Mouse (Mus musculus): Measurements from ENCODE around the gene Mdc1. TPM values are rescaled to one million over a fixed set of nuclear protein-coding genes. Genes with fewer than 3 reads are reported as not detected.

The Mdc1 gene
- total and polyA plus RNA-seq, 3 experiments, result 5.9 to 20.8 (median 15.4) TPM

GRCm38 (mm10) chr17:35882924-35883323 is 41.6 kb downstream of the Mdc1 start:
- DNase-seq, result no peak

GRCm38 (mm10) chr17:35883777-35884176 is 42.5 kb downstream of the Mdc1 start:
- DNase-seq, result no peak

GRCm38 (mm10) chr17:35887725-35888124 is 46.4 kb downstream of the Mdc1 start:
- no peak for DNase-seq

GRCm38 (mm10) chr17:35896781-35897643 is 55.7 kb downstream of the Mdc1 start, which contains the start of gene 2310061I04Rik:
Gene 2310061I04Rik (minus strand): TSS chr17:35897431.
- DNase-seq, result peak; percentile 96

- DNase-seq, result no peak
Observed at GRCm38 (mm10) chr17:35897644-35898573, 56.6 kb downstream of the Mdc1 start.

GRCm38 (mm10) chr17:35900636-35901035 is 59.3 kb downstream of the Mdc1 start:
- no peak for DNase-seq

GRCm38 (mm10) chr17:35903343-35903991 is 62.2 kb downstream of the Mdc1 start:
- DNase-seq, result peak; percentile 43

GRCm38 (mm10) chr17:35903992-35904355 is 62.7 kb downstream of the Mdc1 start:
- DNase-seq, result no peak

- DNase-seq, result no peak
Observed at GRCm38 (mm10) chr17:35905587-35905986, 64.3 kb downstream of the Mdc1 start.

- no peak for DNase-seq
Observed at GRCm38 (mm10) chr17:35907609-35908008, 66.3 kb downstream of the Mdc1 start.

Small RNAs within 50 kb of the gene (microRNA-seq; reads per million reads assigned to microRNA genes)
- 0.88 to 1.2 reads per million in 2 experiments for gene Gm28033

Other genes with a start within 250 kb of the Mdc1 start
- gene Sfta2, start 240.0 kb upstream of the Mdc1 start, total RNA-seq (2021), result not detected
- not detected in 2 replicates for gene Sfta2, start 240.0 kb upstream of the Mdc1 start, polyA plus RNA-seq (2012; rRNA removed)
- not detected for gene Gm9573, start 214.9 kb upstream of the Mdc1 start, total RNA-seq (2021)
- not detected in 2 replicates for gene Gm9573, start 214.9 kb upstream of the Mdc1 start, polyA plus RNA-seq (2012; rRNA removed)
- not detected for gene Mucl3, start 197.8 kb upstream of the Mdc1 start, total RNA-seq (2021)
- 0.18 TPM in 1 of 2 replicates, not detected in the other for gene Mucl3, start 197.8 kb upstream of the Mdc1 start, polyA plus RNA-seq (2012; rRNA removed)
- 10 to 100 TPM; 36.4 to 38.6 TPM for gene Vars2, start 173.9 kb upstream of the Mdc1 start, total RNA-seq (2021)
- 75.5 and 77.3 TPM in 2 replicates for gene Vars2, start 173.9 kb upstream of the Mdc1 start, polyA plus RNA-seq (2012; rRNA removed)
- 10 to 100 TPM; 18.6 to 25.3 TPM for gene Gtf2h4, start 167.8 kb upstream of the Mdc1 start, total RNA-seq (2021)
- 22.5 and 23.4 TPM in 2 replicates for gene Gtf2h4, start 167.8 kb upstream of the Mdc1 start, polyA plus RNA-seq (2012; rRNA removed)
- 10 to 100 TPM; 30.0 to 58.8 TPM for gene Ddr1, start 136.9 kb upstream of the Mdc1 start, total RNA-seq (2021)
- 58.0 and 61.6 TPM in 2 replicates for gene Ddr1, start 136.9 kb upstream of the Mdc1 start, polyA plus RNA-seq (2012; rRNA removed)
- gene Ier3, start 19.8 kb upstream of the Mdc1 start, total RNA-seq (2021), result 10 to 100 TPM in 1 of 2 experiments, 1 to 10 TPM in 1; 9.6 to 13.8 TPM
- gene Ier3, start 19.8 kb upstream of the Mdc1 start, polyA plus RNA-seq (2012; rRNA removed), result 17.1 and 17.6 TPM in 2 replicates
- gene Flot1, start 18.3 kb upstream of the Mdc1 start, total RNA-seq (2021), result 10 to 100 TPM; 59.0 to 74.4 TPM
- gene Flot1, start 18.3 kb upstream of the Mdc1 start, polyA plus RNA-seq (2012; rRNA removed), result 61.0 and 66.2 TPM in 2 replicates
- gene Tubb5, start 3.2 kb upstream of the Mdc1 start, total RNA-seq (2021), result 100 to 1,000 TPM; 152 to 198 TPM
- gene Tubb5, start 3.2 kb upstream of the Mdc1 start, polyA plus RNA-seq (2012; rRNA removed), result 137 and 156 TPM in 2 replicates
- gene Nrm, start 19.8 kb downstream of the Mdc1 start, total RNA-seq (2021), result 1 to 10 TPM; 3.3 to 4.8 TPM
- 9.3 and 11.7 TPM in 2 replicates for gene Nrm, start 19.8 kb downstream of the Mdc1 start, polyA plus RNA-seq (2012; rRNA removed)
- 10 to 100 TPM; 27.3 to 42.6 TPM for gene Ppp1r18, start 24.1 kb downstream of the Mdc1 start, total RNA-seq (2021)
- gene Ppp1r18, start 24.1 kb downstream of the Mdc1 start, polyA plus RNA-seq (2012; rRNA removed), result 37.3 and 45.3 TPM in 2 replicates
- 10 to 100 TPM; 40.5 to 46.2 TPM for gene Dhx16, start 38.3 kb downstream of the Mdc1 start, total RNA-seq (2021)
- 42.6 and 46.1 TPM in 2 replicates for gene Dhx16, start 38.3 kb downstream of the Mdc1 start, polyA plus RNA-seq (2012; rRNA removed)
- 10 to 100 TPM; 51.6 to 52.6 TPM for gene 2310061I04Rik, start 55.9 kb downstream of the Mdc1 start, total RNA-seq (2021)
- gene 2310061I04Rik, start 55.9 kb downstream of the Mdc1 start, polyA plus RNA-seq (2012; rRNA removed), result 112 and 122 TPM in 2 replicates
- 10 to 100 TPM; 27.4 to 40.0 TPM for gene Atat1, start 68.6 kb downstream of the Mdc1 start, total RNA-seq (2021)
- 128 and 145 TPM in 2 replicates for gene Atat1, start 68.6 kb downstream of the Mdc1 start, polyA plus RNA-seq (2012; rRNA removed)
- 100 to 1,000 TPM; 111 to 114 TPM for gene Mrps18b, start 74.9 kb downstream of the Mdc1 start, total RNA-seq (2021)
- gene Mrps18b, start 74.9 kb downstream of the Mdc1 start, polyA plus RNA-seq (2012; rRNA removed), result 91.6 and 101 TPM in 2 replicates
- gene Ppp1r10, start 74.9 kb downstream of the Mdc1 start, total RNA-seq (2021), result 100 to 1,000 TPM in 1 of 2 experiments, 10 to 100 TPM in 1; 64.6 to 140 TPM
- gene Ppp1r10, start 74.9 kb downstream of the Mdc1 start, polyA plus RNA-seq (2012; rRNA removed), result 24.7 and 32.8 TPM in 2 replicates
- 10 to 100 TPM; 83.5 to 86.8 TPM for gene Abcf1, start 128.2 kb downstream of the Mdc1 start, total RNA-seq (2021)
- gene Abcf1, start 128.2 kb downstream of the Mdc1 start, polyA plus RNA-seq (2012; rRNA removed), result 66.0 and 78.9 TPM in 2 replicates
- 10 to 100 TPM; 38.1 to 53.1 TPM for gene Gnl1, start 138.3 kb downstream of the Mdc1 start, total RNA-seq (2021)
- gene Gnl1, start 138.3 kb downstream of the Mdc1 start, polyA plus RNA-seq (2012; rRNA removed), result 26.9 and 29.6 TPM in 2 replicates
- gene Prr3, start 138.7 kb downstream of the Mdc1 start, total RNA-seq (2021), result 10 to 100 TPM; 19.5 to 19.8 TPM
- gene Prr3, start 138.7 kb downstream of the Mdc1 start, polyA plus RNA-seq (2012; rRNA removed), result 19.1 and 20.6 TPM in 2 replicates
- 1 to 10 TPM; 6.6 to 8.2 TPM for gene H2-T24, start 179.0 kb downstream of the Mdc1 start, total RNA-seq (2021)
- 3.6 and 3.7 TPM in 2 replicates for gene H2-T24, start 179.0 kb downstream of the Mdc1 start, polyA plus RNA-seq (2012; rRNA removed)
- gene H2-T23, start 191.3 kb downstream of the Mdc1 start, total RNA-seq (2021), result 10 to 100 TPM; 49.7 to 65.2 TPM
- gene H2-T23, start 191.3 kb downstream of the Mdc1 start, polyA plus RNA-seq (2012; rRNA removed), result 156 and 162 TPM in 2 replicates
- gene H2-T22, start 201.2 kb downstream of the Mdc1 start, total RNA-seq (2021), result 10 to 100 TPM; 32.2 to 42.9 TPM
- 34.7 and 38.6 TPM in 2 replicates for gene H2-T22, start 201.2 kb downstream of the Mdc1 start, polyA plus RNA-seq (2012; rRNA removed)
- gene Gm6034, start 201.4 kb downstream of the Mdc1 start, total RNA-seq (2021), result under 1 TPM in 1 of 2 experiments, not detected in 1; 0.23 TPM
- gene Gm6034, start 201.4 kb downstream of the Mdc1 start, polyA plus RNA-seq (2012; rRNA removed), result 0.10 and 0.50 TPM in 2 replicates
- gene Gm11127, start 216.9 kb downstream of the Mdc1 start, total RNA-seq (2021), result 1 to 10 TPM; 4.4 to 8.2 TPM
- not detected in 2 replicates for gene Gm11127, start 216.9 kb downstream of the Mdc1 start, polyA plus RNA-seq (2012; rRNA removed)